Mouse (Mus musculus) E14TG2a.4 (cell line): Measurements from ENCODE around the gene Crk.

ENCODE experiments used
- CTCF ChIP-seq: conservative IDR thresholded peaks from 2 replicates; pipeline ENCODE4 v1.5.1; 2014; ENCODE audit warnings: low read length
- NANOG ChIP-seq: IDR thresholded peaks from 2 replicates; pipeline ENCODE4 v1.6.1; 2014; ENCODE audit warnings: borderline replicate concordance, low read length, mixed read lengths
- POU5F1 ChIP-seq: IDR thresholded peaks from 2 replicates; pipeline ENCODE4 v1.6.1; 2014; ENCODE audit warnings: low read length, borderline replicate concordance

- TF ChIP-seq CTCF, result no peak
- TF ChIP-seq POU5F1, result no peak
- TF ChIP-seq NANOG, result no peak
Observed at GRCm38 (mm10) chr11:75668621-75669020, 10.4 kb upstream of the Crk start.
